8 mouse cellular contexts compared by ENCODE assay signal in the genomic region with DNA sequence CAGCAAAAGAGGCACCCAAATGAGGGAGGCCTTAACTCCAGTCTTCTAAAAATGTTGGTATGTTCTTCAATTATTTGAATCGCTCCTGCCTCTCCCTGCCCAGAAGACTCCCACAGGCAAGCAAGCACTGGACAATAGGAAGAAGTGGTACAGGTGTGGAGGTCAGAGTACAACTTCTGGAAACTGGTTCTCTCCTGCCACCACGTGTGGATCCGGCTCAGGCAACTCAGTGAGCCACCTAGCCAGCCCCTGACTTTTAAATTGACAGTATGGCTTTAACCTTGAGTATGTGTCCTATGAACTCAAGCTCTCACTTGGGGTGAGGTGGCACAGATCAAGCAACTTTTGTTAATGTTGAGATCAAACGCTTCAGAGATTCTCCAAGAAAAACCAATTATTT. TPM values are rescaled to one million over a fixed set of nuclear protein-coding genes. Genes with fewer than 3 reads are reported as not detected.
DNase-seq lines count a peak whose midpoint lies in the region; ATAC-seq and TF ChIP-seq lines count a peak whose summit lies in the region.

No protein-coding gene starts in this region.

- no peaks in the 10 kb centered on the region for H3K27me3 ChIP-seq in spleen, adult 2 months (ENCODE audit: control insufficient read depth, insufficient read depth, low read length)
- H3K27me3 ChIP-seq in forebrain, embryonic 15.5 days, result no peaks in the 10 kb centered on the region; the same call in 1 of the 2 replicates
- no peaks in the 10 kb centered on the region for H3K27me3 ChIP-seq in limb, embryonic 11.5 days (ENCODE audit: control insufficient read depth, insufficient read depth, low read length)
- no peaks in the 10 kb centered on the region for H3K27me3 ChIP-seq in stomach, postnatal 0 days (ENCODE audit: control insufficient read depth, insufficient read depth, low read length)

- no peak for TF ChIP-seq CTCF in spleen, adult 2 months (IDR thresholded peaks at IDR 0.05; ENCODE audit: extremely low read depth, insufficient read depth, insufficient read length, insufficient replicate concordance)
- TF ChIP-seq CTCF in stomach, postnatal 0 days (IDR thresholded peaks at IDR 0.05; ENCODE audit: low read depth), result no peak

- ATAC-seq in forebrain, embryonic 15.5 days (replicated peaks), result no peak
- ATAC-seq in limb, embryonic 11.5 days (ENCODE audit: insufficient number of reproducible peaks, low FRiP score, low TSS enrichment, low read depth), result no peak
- peak; percentile 53; the same call in 1 of the 2 replicates for ATAC-seq in stomach, postnatal 0 days (ENCODE audit: low FRiP score, low TSS enrichment)
- no peak for ATAC-seq in megakaryocyte progenitor cell, adult 5-6 weeks (replicated peaks; ENCODE audit: poor library complexity)
- no peak for ATAC-seq in granulocyte monocyte progenitor cell, adult 5-6 weeks (replicated peaks; ENCODE audit: poor library complexity, severe bottlenecking)

- peaks cover 5% of the 10 kb centered on the region; the same call in 1 of the 2 replicates for H3K4me1 ChIP-seq in spleen, adult 2 months (ENCODE audit: control insufficient read depth, insufficient read depth, insufficient read length)
- H3K4me1 ChIP-seq in forebrain, embryonic 15.5 days, result peaks cover 19% of the 10 kb centered on the region
- H3K4me1 ChIP-seq in limb, embryonic 11.5 days (ENCODE audit: control insufficient read depth, insufficient read depth, low read length), result peaks cover 4% of the 10 kb centered on the region
- H3K4me1 ChIP-seq in stomach, postnatal 0 days (replicated peaks; ENCODE audit: control insufficient read depth, insufficient read depth), result no peaks in the 10 kb centered on the region

- TF ChIP-seq EP300 in stomach, postnatal 0 days (optimal IDR thresholded peaks at IDR 0.05), result no peak

- peak overlapping the region; percentile 41; the same call in 1 of the 2 replicates for H3K4me3 ChIP-seq in spleen, adult 2 months (ENCODE audit: extremely low read depth, insufficient read depth, insufficient read length)
- peak overlapping the region; percentile 93 for H3K4me3 ChIP-seq in forebrain, embryonic 15.5 days
- peak overlapping the region; percentile 96 for H3K4me3 ChIP-seq in limb, embryonic 11.5 days (ENCODE audit: low read depth, low read length)
- peak overlapping the region; percentile 75 for H3K4me3 ChIP-seq in stomach, postnatal 0 days (ENCODE audit: low read depth, low read length)

- no peak overlapping the region for H3K27ac ChIP-seq in spleen, adult 2 months (ENCODE audit: insufficient read depth, low read length)
- H3K27ac ChIP-seq in forebrain, embryonic 15.5 days (replicated peaks), result no peak overlapping the region
- no peak overlapping the region for H3K27ac ChIP-seq in limb, embryonic 11.5 days (replicated peaks; ENCODE audit: low read depth, low read length)
- H3K27ac ChIP-seq in stomach, postnatal 0 days (replicated peaks), result peak overlapping the region; percentile 76

- no peak for DNase-seq in spleen, adult 2 months (ENCODE audit: low read depth in 1 of 2, low spot score in 2 of 2)
- DNase-seq in spleen, postnatal 10 days (ENCODE audit: low spot score in 2 of 2), result no peak
- no peak for DNase-seq in limb, embryonic 11.5 days (ENCODE audit: low spot score)
- peak; percentile 44 for DNase-seq in stomach, postnatal 0 days (ENCODE audit: low spot score)
- no peak for DNase-seq in spleen, postnatal 36 days (ENCODE audit: low spot score in 2 of 2)

- no peaks in the 10 kb centered on the region for H3K9me3 ChIP-seq in forebrain, embryonic 15.5 days
- H3K9me3 ChIP-seq in limb, embryonic 11.5 days (ENCODE audit: control insufficient read depth, low read length), result no peaks in the 10 kb centered on the region
- H3K9me3 ChIP-seq in stomach, postnatal 0 days (ENCODE audit: control insufficient read depth, low read length), result no peaks in the 10 kb centered on the region

- H3K9ac ChIP-seq in forebrain, embryonic 15.5 days (replicated peaks), result peak overlapping the region; percentile 94
- peak overlapping the region; percentile 83 for H3K9ac ChIP-seq in limb, embryonic 11.5 days (ENCODE audit: low read length)
- peak overlapping the region; percentile 84 for H3K9ac ChIP-seq in stomach, postnatal 0 days (ENCODE audit: low read length)

- peak overlapping the region; percentile 86 for H3K4me2 ChIP-seq in forebrain, embryonic 15.5 days (replicated peaks)
- peak overlapping the region; percentile 72 for H3K4me2 ChIP-seq in limb, embryonic 11.5 days (ENCODE audit: low read depth, severe bottlenecking)
- H3K4me2 ChIP-seq in stomach, postnatal 0 days (replicated peaks; ENCODE audit: low read depth), result peak overlapping the region; percentile 70

- H3K36me3 ChIP-seq in spleen, adult 2 months (ENCODE audit: control insufficient read depth, insufficient read depth, low read length), result peaks cover 6% of the 10 kb centered on the region
- peaks cover 23% of the 10 kb centered on the region for H3K36me3 ChIP-seq in forebrain, embryonic 15.5 days
- peaks cover 10% of the 10 kb centered on the region; the same call in 1 of the 2 replicates for H3K36me3 ChIP-seq in limb, embryonic 11.5 days (ENCODE audit: control insufficient read depth, insufficient read depth, low read length)
- peaks cover 5% of the 10 kb centered on the region for H3K36me3 ChIP-seq in stomach, postnatal 0 days (ENCODE audit: control insufficient read depth, insufficient read depth, low read length)

- WGBS in spleen, adult 2 months, result 7% methylated on average over 4 of the region's 4 CpGs
- WGBS in forebrain, embryonic 15.5 days, result 10% methylated on average over 4 of the region's 4 CpGs
- 11% methylated on average over 4 of the region's 4 CpGs for WGBS in limb, embryonic 11.5 days
- WGBS in stomach, postnatal 0 days, result 5% methylated on average over 4 of the region's 4 CpGs

- no peak for TF ChIP-seq POLR2A in spleen, adult 2 months (IDR thresholded peaks at IDR 0.05; ENCODE audit: low read depth, low read length)

RNA-seq across cellular contexts. Expression of a gene that starts 0.8 kb away (rescaled TPM):
- polyA plus RNA-seq in spleen, adult 2 months (2012; rRNA removed), result 39.7 and 44.4 TPM in 2 replicates
- 143 and 153 TPM in 2 replicates for polyA plus RNA-seq in forebrain, embryonic 15.5 days (2015; fragmentation: Nextera tagmentation; extraction: Ambion mirVana)
- 198 and 204 TPM in 2 replicates for polyA plus RNA-seq in limb, embryonic 11.5 days (2014; fragmentation: Nextera tagmentation; extraction: Ambion mirVana)
- polyA plus RNA-seq in stomach, postnatal 0 days (2015; fragmentation: Nextera tagmentation; extraction: Ambion mirVana), result 243 and 257 TPM in 2 replicates
- 231 and 253 TPM in 2 replicates for total RNA-seq in megakaryocyte progenitor cell, adult 5-6 weeks (2015)
- 239 and 266 TPM in 2 replicates for total RNA-seq in megakaryocyte progenitor cell, adult 5-6 weeks (2017)
- 344 and 413 TPM in 2 replicates for total RNA-seq in granulocyte monocyte progenitor cell, adult 5-6 weeks (2014; fragmentation: Nextera tagmentation)
- 250 and 251 TPM in 2 replicates for total RNA-seq in granulocyte monocyte progenitor cell, adult 5-6 weeks (2017)

RNA-seq across cellular contexts. Expression of a gene that starts 22.7 kb away (rescaled TPM):
- polyA plus RNA-seq in spleen, adult 2 months (2012; rRNA removed), result 5.2 and 6.6 TPM in 2 replicates
- 24.5 and 25.8 TPM in 2 replicates for polyA plus RNA-seq in forebrain, embryonic 15.5 days (2015; fragmentation: Nextera tagmentation; extraction: Ambion mirVana)
- polyA plus RNA-seq in limb, embryonic 11.5 days (2014; fragmentation: Nextera tagmentation; extraction: Ambion mirVana), result 9.1 and 10.2 TPM in 2 replicates
- polyA plus RNA-seq in stomach, postnatal 0 days (2015; fragmentation: Nextera tagmentation; extraction: Ambion mirVana), result 3.7 and 4.1 TPM in 2 replicates
- 1.2 and 3.1 TPM in 2 replicates for total RNA-seq in megakaryocyte progenitor cell, adult 5-6 weeks (2015)
- 1.8 and 3.1 TPM in 2 replicates for total RNA-seq in megakaryocyte progenitor cell, adult 5-6 weeks (2017)
- 1.2 and 1.5 TPM in 2 replicates for total RNA-seq in granulocyte monocyte progenitor cell, adult 5-6 weeks (2014; fragmentation: Nextera tagmentation)
- total RNA-seq in granulocyte monocyte progenitor cell, adult 5-6 weeks (2017), result 0.93 and 1.8 TPM in 2 replicates

Comparison
In these comparisons a context has a peak if more than half of its experiments do, and no peak if none do; other contexts are left out.
1. H3K4me3 ChIP-seq: peak in every context shown above with its lines; median percentile 96 in limb, embryonic 11.5 days; 93 in forebrain, embryonic 15.5 days; 75 in stomach, postnatal 0 days; 41 in spleen, adult 2 months.